Mouse (Mus musculus): ENCODE measurements around the gene Erv3. TPM values are rescaled to one million over a fixed set of nuclear protein-coding genes. Genes with fewer than 3 reads are reported as not detected.

Gene Erv3
- polyA plus RNA-seq, 1 experiment from 2014 or later: not detected

- no peak overlapping the region for H3K4me3 ChIP-seq
- H3K27me3 ChIP-seq: no peaks in the 10 kb centered on the region
- H3K9me3 ChIP-seq (replicated peaks): no peaks in the 10 kb centered on the region
- WGBS: 80% methylated on average over 2 of the region's 2 CpGs
- H3K9ac ChIP-seq: no peak overlapping the region
- no peak for ATAC-seq
- no peaks in the 10 kb centered on the region for H3K36me3 ChIP-seq (ENCODE audit: poor library complexity, severe bottlenecking)
- H3K27ac ChIP-seq: no peak overlapping the region
- H3K4me1 ChIP-seq: peaks cover 21% of the 10 kb centered on the region; the same call in 1 of the 2 replicates
- no peak overlapping the region for H3K4me2 ChIP-seq
These were observed 35.6 kb upstream of the Erv3 start for GRCm38 (mm10) chr2:131895106-131895505.

DNA sequence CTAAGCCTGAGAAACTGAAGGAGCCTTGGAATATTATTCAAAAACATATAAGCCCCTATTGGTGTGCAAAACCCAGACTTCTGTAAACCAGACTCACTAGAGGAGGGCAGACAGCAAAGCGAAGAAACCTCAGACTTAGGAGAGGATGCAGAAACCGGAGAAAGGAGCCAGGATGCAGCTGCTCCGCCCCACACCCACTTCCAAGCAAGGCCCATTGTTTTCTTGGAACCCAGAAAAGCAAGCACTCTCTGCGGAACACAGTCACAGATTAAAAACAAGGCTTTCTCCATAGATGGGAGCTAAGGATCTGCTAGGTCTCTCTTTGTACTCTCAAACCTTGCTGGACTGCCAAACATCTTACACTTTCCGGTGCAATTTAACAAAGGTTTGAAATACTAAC lies 33.0 kb upstream of the Erv3 start:
- Histone ChIP-seq H3K36me3 (ENCODE audit: poor library complexity, severe bottlenecking) (no peaks in the 10 kb centered on the region), H3K9ac (no peak overlapping the region), H3K4me1 (peaks cover 35% of the 10 kb centered on the region), H3K9me3 (replicated peaks) (no peaks in the 10 kb centered on the region), H3K4me2 (no peak overlapping the region), H3K27me3 (no peaks in the 10 kb centered on the region), H3K27ac (no peak overlapping the region), H3K4me3 (no peak overlapping the region)
- 28% methylated on average over 5 of the region's 5 CpGs for WGBS
- ATAC-seq: no peak

GRCm38 (mm10) chr2:131888233-131888632 lies 28.7 kb upstream of the Erv3 start:
- Histone ChIP-seq H3K9me3 (replicated peaks) (no peaks in the 10 kb centered on the region), H3K27me3 (no peaks in the 10 kb centered on the region), H3K4me3 (no peak overlapping the region), H3K4me2 (no peak overlapping the region), H3K4me1 (peaks cover 39% of the 10 kb centered on the region), H3K27ac (no peak overlapping the region), H3K9ac (no peak overlapping the region), H3K36me3 (ENCODE audit: poor library complexity, severe bottlenecking) (no peaks in the 10 kb centered on the region)
- 84% methylated on average over 7 of the region's 7 CpGs for WGBS
- ATAC-seq: no peak

- 87% methylated on average over 6 of the region's 6 CpGs for WGBS
- Histone ChIP-seq H3K27me3 (no peaks in the 10 kb centered on the region), H3K4me3 (no peak overlapping the region), H3K9ac (no peak overlapping the region), H3K36me3 (ENCODE audit: poor library complexity, severe bottlenecking) (no peaks in the 10 kb centered on the region), H3K9me3 (replicated peaks) (no peaks in the 10 kb centered on the region), H3K27ac (no peak overlapping the region), H3K4me2 (no peak overlapping the region), H3K4me1 (peaks cover 36% of the 10 kb centered on the region)
- no peak for ATAC-seq
These were observed 27.1 kb upstream of the Erv3 start for GRCm38 (mm10) chr2:131886503-131887160.

DNA sequence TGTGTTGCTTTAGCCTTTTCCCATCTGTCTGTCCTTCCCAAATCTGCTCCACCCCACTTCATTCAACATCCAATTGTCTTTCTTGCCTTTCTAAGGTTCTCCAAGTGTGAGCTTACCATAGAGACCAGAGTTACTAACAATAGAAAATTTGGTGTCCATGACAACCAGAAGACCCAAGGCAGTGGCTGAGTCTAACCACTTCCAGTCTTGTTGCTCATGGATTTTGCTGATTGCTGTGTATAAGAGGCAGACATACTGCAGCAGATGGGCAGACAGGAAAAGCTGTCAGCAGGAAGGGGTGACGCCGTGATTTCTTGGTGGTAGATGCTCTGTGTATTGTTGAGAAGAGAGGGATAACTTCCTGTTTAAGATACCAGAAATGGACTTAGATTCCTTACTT lies 23.6 kb upstream of the Erv3 start:
- WGBS: 68% methylated on average over 2 of the region's 2 CpGs
- Histone ChIP-seq H3K27ac (0 out of 2 replicates have a peak overlapping the region, but pooled peaks have one; percentile 12), H3K36me3 (ENCODE audit: poor library complexity, severe bottlenecking) (no peaks in the 10 kb centered on the region), H3K9me3 (replicated peaks) (no peaks in the 10 kb centered on the region), H3K4me1 (peaks cover 14% of the 10 kb centered on the region), H3K27me3 (no peaks in the 10 kb centered on the region), H3K4me2 (no peak overlapping the region), H3K4me3 (no peak overlapping the region), H3K9ac (no peak overlapping the region)
- peak; percentile 24; the same call in 1 of the 2 replicates for ATAC-seq

GRCm38 (mm10) chr2:131881766-131882165 lies 22.2 kb upstream of the Erv3 start:
- Histone ChIP-seq H3K4me2 (no peak overlapping the region), H3K36me3 (ENCODE audit: poor library complexity, severe bottlenecking) (no peaks in the 10 kb centered on the region), H3K4me3 (no peak overlapping the region), H3K4me1 (peaks cover 14% of the 10 kb centered on the region), H3K27me3 (no peaks in the 10 kb centered on the region), H3K9ac (no peak overlapping the region), H3K27ac (no peak overlapping the region), H3K9me3 (replicated peaks) (no peaks in the 10 kb centered on the region)
- 52% methylated on average over 4 of the region's 4 CpGs for WGBS
- no peak for ATAC-seq

GRCm38 (mm10) chr2:131876551-131877265 lies 17.2 kb upstream of the Erv3 start:
- Histone ChIP-seq H3K27ac (no peak overlapping the region), H3K27me3 (no peaks in the 10 kb centered on the region), H3K9me3 (replicated peaks) (no peaks in the 10 kb centered on the region), H3K9ac (no peak overlapping the region), H3K4me1 (0 out of 2 replicates have a peak, but pooled peaks cover under 1% of the 10 kb centered on the region), H3K36me3 (ENCODE audit: poor library complexity, severe bottlenecking) (no peaks in the 10 kb centered on the region), H3K4me2 (no peak overlapping the region), H3K4me3 (no peak overlapping the region)
- no peak for ATAC-seq
- 93% methylated on average over 7 of the region's 7 CpGs for WGBS

DNA sequence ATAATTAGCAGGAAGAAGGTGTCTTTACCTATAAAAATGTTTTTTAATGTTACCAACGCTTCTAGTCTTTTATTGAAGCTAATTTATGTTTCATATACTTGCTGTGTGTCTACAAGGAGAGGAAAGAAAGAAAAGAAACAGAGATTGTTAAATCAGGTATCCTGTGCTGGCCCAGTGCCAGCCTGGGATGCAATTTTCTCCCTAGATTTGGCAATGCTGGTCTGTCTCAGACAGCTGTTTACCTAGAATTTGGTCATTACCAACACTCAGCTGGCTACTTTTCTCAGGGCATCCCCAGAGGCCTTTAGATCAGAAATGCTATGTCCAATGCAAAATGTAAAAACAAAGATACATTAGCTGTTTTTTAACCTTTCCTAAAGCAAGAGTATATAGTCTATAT lies 13.8 kb upstream of the Erv3 start:
- H3K27ac ChIP-seq: no peak overlapping the region
- H3K4me2 ChIP-seq: no peak overlapping the region
- ATAC-seq: no peak
- H3K4me3 ChIP-seq: no peak overlapping the region
- 55% methylated on average over 1 of the region's 1 CpGs for WGBS
- H3K36me3 ChIP-seq (ENCODE audit: poor library complexity, severe bottlenecking): no peaks in the 10 kb centered on the region
- H3K9ac ChIP-seq: no peak overlapping the region
- H3K27me3 ChIP-seq: no peaks in the 10 kb centered on the region
- no peaks in the 10 kb centered on the region for H3K9me3 ChIP-seq (replicated peaks)
- H3K4me1 ChIP-seq: no peaks in the 10 kb centered on the region

- no peak overlapping the region for H3K4me2 ChIP-seq
- no peak for ATAC-seq
- WGBS: 93% methylated on average over 5 of the region's 5 CpGs
- H3K9ac ChIP-seq: no peak overlapping the region
- no peak overlapping the region for H3K4me3 ChIP-seq
- no peaks in the 10 kb centered on the region for H3K27me3 ChIP-seq
- H3K27ac ChIP-seq: no peak overlapping the region
- no peaks in the 10 kb centered on the region for H3K9me3 ChIP-seq (replicated peaks)
- H3K4me1 ChIP-seq: peaks cover 9% of the 10 kb centered on the region; the same call in 1 of the 2 replicates
- no peaks in the 10 kb centered on the region for H3K36me3 ChIP-seq (ENCODE audit: poor library complexity, severe bottlenecking)
These were observed 9.4 kb upstream of the Erv3 start for GRCm38 (mm10) chr2:131868983-131869382.

- Histone ChIP-seq H3K4me2 (no peak overlapping the region), H3K4me1 (peaks cover 9% of the 10 kb centered on the region; the same call in 1 of the 2 replicates), H3K27me3 (no peaks in the 10 kb centered on the region), H3K27ac (no peak overlapping the region), H3K4me3 (no peak overlapping the region), H3K9me3 (replicated peaks) (no peaks in the 10 kb centered on the region), H3K9ac (no peak overlapping the region), H3K36me3 (ENCODE audit: poor library complexity, severe bottlenecking) (no peaks in the 10 kb centered on the region)
- ATAC-seq: peak; percentile 42; the same call in 1 of the 2 replicates
These were observed 7.1 kb upstream of the Erv3 start for GRCm38 (mm10) chr2:131866676-131867075.

DNA sequence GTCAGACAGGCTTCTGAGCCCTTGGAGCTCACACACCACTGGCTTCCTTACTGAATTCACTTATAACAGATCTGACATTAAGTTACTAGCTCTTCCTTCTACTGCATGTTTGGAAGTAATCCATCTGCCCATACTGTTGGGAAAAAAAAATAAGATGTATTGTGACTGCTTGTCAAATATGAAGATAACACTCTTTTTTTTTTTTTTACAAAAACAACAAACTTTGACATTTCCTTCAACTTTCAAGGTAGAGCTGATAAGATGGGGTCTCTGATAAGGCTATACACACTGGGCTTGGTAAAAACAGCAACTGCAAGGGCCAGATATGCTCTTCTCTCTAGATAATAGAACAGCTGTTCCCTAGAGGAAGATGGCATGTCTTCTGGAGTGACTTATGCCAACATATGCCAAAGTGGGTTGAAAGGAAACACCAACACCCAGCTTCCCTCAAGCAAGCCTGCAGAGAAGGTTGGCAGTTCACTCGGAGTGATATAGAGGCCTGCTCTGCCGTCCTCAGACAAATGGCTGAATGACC lies 4.8 kb upstream of the Erv3 start:
- no peak for ATAC-seq
- Histone ChIP-seq H3K9ac (no peak overlapping the region), H3K4me3 (no peak overlapping the region), H3K9me3 (replicated peaks) (no peaks in the 10 kb centered on the region), H3K27ac (no peak overlapping the region), H3K4me1 (peaks cover 9% of the 10 kb centered on the region; the same call in 1 of the 2 replicates), H3K27me3 (no peaks in the 10 kb centered on the region), H3K4me2 (no peak overlapping the region), H3K36me3 (ENCODE audit: poor library complexity, severe bottlenecking) (no peaks in the 10 kb centered on the region)
- WGBS: 95% methylated on average over 2 of the region's 2 CpGs

GRCm38 (mm10) chr2:131863472-131863871 lies 3.9 kb upstream of the Erv3 start:
- ATAC-seq: 0 out of 2 replicates have a peak, but pooled peaks have one; percentile 31

More at GRCm38 (mm10) chr2:131863472-131863871, 3.9 kb upstream of the Erv3 start:
- H3K36me3 ChIP-seq (ENCODE audit: poor library complexity, severe bottlenecking): no peaks in the 10 kb centered on the region
- peaks cover 9% of the 10 kb centered on the region; the same call in 1 of the 2 replicates for H3K4me1 ChIP-seq
- H3K4me2 ChIP-seq: no peak overlapping the region
- H3K27ac ChIP-seq: peak overlapping the region; percentile 77; the same call in 1 of the 2 replicates
- H3K27me3 ChIP-seq: no peaks in the 10 kb centered on the region
- no peak overlapping the region for H3K4me3 ChIP-seq
- no peak overlapping the region for H3K9ac ChIP-seq
- no peaks in the 10 kb centered on the region for H3K9me3 ChIP-seq (replicated peaks)
- WGBS: 72% methylated on average over 3 of the region's 3 CpGs
